Mouse (Mus musculus) stomach, embryonic 16.5 days (tissue): Measurements from ENCODE around the gene Nfkbib. TPM values are rescaled to one million over a fixed set of nuclear protein-coding genes. Genes with fewer than 3 reads are reported as not detected.

Source experiments
- ATAC-seq: fragments of 200-750 bp; cut with Nextera tagmentation; 2 replicates; pipeline ENCODE4 v1.8.0; 2017; ENCODE audit warnings: moderate number of reproducible peaks, moderate TSS enrichment; ENCODE audit not compliant: insufficient read depth, low FRiP score
- H3K27ac ChIP-seq: fragments of 300-500 bp; sonication (generic); 2 replicates; pipeline ENCODE4 v1.5.1; 2014; ENCODE audit warnings: low read length
- H3K27me3 ChIP-seq: fragments of 300-500 bp; sonication (generic); 2 replicates; pipeline ENCODE4 v1.6.1; 2014; ENCODE audit warnings: low read length, control low read depth, mixed read lengths; ENCODE audit not compliant: control insufficient read depth, insufficient read depth
- H3K36me3 ChIP-seq: fragments of 300-500 bp; sonication (generic); 2 replicates; pipeline ENCODE4 v1.6.1; 2014; ENCODE audit warnings: low read length; ENCODE audit not compliant: control insufficient read depth, insufficient read depth
- H3K4me1 ChIP-seq: fragments of 300-500 bp; sonication (generic); 2 replicates; pipeline ENCODE4 v1.6.1; 2014; ENCODE audit warnings: low read length, control low read depth, mixed read lengths; ENCODE audit not compliant: control insufficient read depth, insufficient read depth
- H3K4me2 ChIP-seq: fragments of 300-500 bp; sonication (generic); 2 replicates; pipeline ENCODE4 v1.6.1; 2014; ENCODE audit warnings: low read depth, low read length, mixed read lengths
- H3K4me3 ChIP-seq: fragments of 300-500 bp; sonication (generic); replicated peaks from 2 replicates; pipeline ENCODE4 v1.5.1; 2014; ENCODE audit warnings: mild to moderate bottlenecking, low read length
- H3K9ac ChIP-seq: fragments of 300-500 bp; sonication (generic); 2 replicates; pipeline ENCODE4 v1.6.1; 2014; ENCODE audit warnings: low read length
- H3K9me3 ChIP-seq: fragments of 300-500 bp; sonication (generic); replicated peaks from 2 replicates; pipeline ENCODE4 v1.6.1; 2016; ENCODE audit warnings: low read length, control low read depth; ENCODE audit not compliant: control insufficient read depth
- WGBS: fragments of 180-500 bp; shearing (Covaris S2); extraction: QIAGEN DNeasy Blood & Tissue Kit; methylation state at CpG from one replicate; pipeline ENCODE4 v1.1.7; 2014; 5-methylcytosine and 5-hydroxymethylcytosine counted together
- polyA plus RNA-seq: library from polyadenylated mRNA; unstranded; fragments of >200 nt; fragmentation: Nextera tagmentation; extraction: Ambion mirVana; gene quantifications from 2 replicates; pipeline ENCODE4 v1.2.1, GENCODE M21; 2015

The Nfkbib gene
- polyA plus RNA-seq, 1 experiment from 2014 or later, result 37.2 TPM

- no peaks in the 10 kb centered on the region for H3K9me3 ChIP-seq
- H3K36me3 ChIP-seq, result peaks cover 5% of the 10 kb centered on the region; the same call in 1 of the 2 replicates
- H3K27me3 ChIP-seq, result no peaks in the 10 kb centered on the region
- no peak overlapping the region for H3K9ac ChIP-seq
- H3K27ac ChIP-seq, result no peak overlapping the region
- ATAC-seq, result no peak
- H3K4me2 ChIP-seq, result peak overlapping the region; percentile 65
- peak overlapping the region; percentile 87; the same call in 1 of the 2 replicates for H3K4me3 ChIP-seq
- WGBS, result 74% methylated on average over 6 of the region's 6 CpGs
- peaks cover 16% of the 10 kb centered on the region for H3K4me1 ChIP-seq
Observed at GRCm38 (mm10) chr7:28765211-28765610, 2.1 kb downstream of the Nfkbib start.

DNA sequence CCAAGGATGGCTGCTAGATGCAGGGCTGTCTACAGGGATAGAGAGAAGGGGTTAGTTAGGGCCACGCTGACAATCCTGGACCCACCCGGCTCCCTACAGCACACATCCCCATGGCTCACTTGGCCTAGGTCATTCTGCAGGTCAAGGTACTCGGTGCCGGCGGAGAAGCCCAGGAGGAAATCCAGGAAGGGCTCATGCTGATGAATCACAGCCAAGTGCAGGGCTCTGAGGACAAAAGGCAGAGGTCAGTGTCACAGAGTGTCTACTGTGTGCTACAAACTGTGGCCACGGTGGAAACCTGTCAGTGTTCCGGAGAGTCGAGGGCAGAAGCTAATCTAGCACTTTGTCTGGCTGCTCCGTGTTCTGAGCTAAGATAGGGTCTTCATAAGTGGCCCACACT, 5.4 kb downstream of the Nfkbib start:
- H3K27me3 ChIP-seq, result no peaks in the 10 kb centered on the region
- no peak overlapping the region for H3K4me2 ChIP-seq
- no peak overlapping the region for H3K4me3 ChIP-seq
- ATAC-seq, result no peak
- H3K9me3 ChIP-seq, result no peaks in the 10 kb centered on the region
- 92% methylated on average over 9 of the region's 9 CpGs for WGBS
- H3K36me3 ChIP-seq, result peaks cover 17% of the 10 kb centered on the region
- H3K27ac ChIP-seq, result no peak overlapping the region
- peaks cover 7% of the 10 kb centered on the region for H3K4me1 ChIP-seq
- H3K9ac ChIP-seq, result no peak overlapping the region

DNA sequence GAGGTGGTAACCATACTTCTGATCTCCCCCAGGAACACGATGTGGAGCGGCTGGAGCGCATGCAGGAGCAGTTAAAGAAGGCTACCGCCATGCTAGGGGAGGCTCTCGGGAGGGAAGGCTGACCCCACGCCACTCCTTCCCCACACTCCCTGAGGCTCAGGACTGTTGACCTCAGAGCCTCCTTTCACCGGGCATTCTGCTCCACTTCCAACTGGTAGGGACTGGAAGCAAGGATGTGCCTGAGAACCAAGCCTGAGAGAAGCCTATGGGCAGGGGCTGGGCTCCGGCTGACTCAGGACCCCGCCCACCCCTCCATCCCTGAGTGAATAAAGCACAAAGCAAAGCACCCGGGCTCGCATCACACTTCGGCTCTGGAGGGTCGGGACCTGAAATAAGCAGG, 8.7 kb downstream of the Nfkbib start:
- Histone ChIP-seq H3K27ac (no peak overlapping the region), H3K9me3 (no peaks in the 10 kb centered on the region), H3K4me1 (peaks cover 5% of the 10 kb centered on the region), H3K9ac (no peak overlapping the region), H3K27me3 (peaks cover 6% of the 10 kb centered on the region; the same call in 1 of the 2 replicates), H3K36me3 (peaks cover 17% of the 10 kb centered on the region), H3K4me3 (no peak overlapping the region), H3K4me2 (no peak overlapping the region)
- WGBS, result 84% methylated on average over 13 of the region's 13 CpGs
- ATAC-seq, result no peak

- H3K27me3 ChIP-seq, result peaks cover 6% of the 10 kb centered on the region; the same call in 1 of the 2 replicates
- no peaks in the 10 kb centered on the region for H3K9me3 ChIP-seq
- H3K36me3 ChIP-seq, result peaks cover 13% of the 10 kb centered on the region
- peaks cover 5% of the 10 kb centered on the region for H3K4me1 ChIP-seq
- 0 out of 2 replicates have a peak within 1 kb of the TSS, but pooled peaks have one; percentile 9 for H3K4me2 ChIP-seq
- no peak within 1 kb of the TSS for H3K4me3 ChIP-seq
- no peak; the same call in 1 of the 2 replicates for ATAC-seq
- H3K9ac ChIP-seq, result no peak within 1 kb of the TSS
- WGBS, result 3% methylated on average over 16 of the region's 17 CpGs
- H3K27ac ChIP-seq, result no peak within 1 kb of the TSS
Observed at GRCm38 (mm10) chr7:28756079-28756478, 11.2 kb downstream of the Nfkbib start, which contains the start of gene Ccer2. Gene Ccer2, plus strand, starts transcription at chr7:28756174.

- H3K9me3 ChIP-seq, result no peaks in the 10 kb centered on the region
- H3K27me3 ChIP-seq, result no peaks in the 10 kb centered on the region
- H3K4me3 ChIP-seq, result no peak overlapping the region
- no peak overlapping the region for H3K4me2 ChIP-seq
- 90% methylated on average over 7 of the region's 7 CpGs for WGBS
- H3K27ac ChIP-seq, result no peak overlapping the region
- no peak for ATAC-seq
- no peaks in the 10 kb centered on the region for H3K4me1 ChIP-seq
- H3K9ac ChIP-seq, result no peak overlapping the region
- 0 out of 2 replicates have a peak, but pooled peaks cover 5% of the 10 kb centered on the region for H3K36me3 ChIP-seq
Observed at GRCm38 (mm10) chr7:28749935-28750334, 17.4 kb downstream of the Nfkbib start.

DNA sequence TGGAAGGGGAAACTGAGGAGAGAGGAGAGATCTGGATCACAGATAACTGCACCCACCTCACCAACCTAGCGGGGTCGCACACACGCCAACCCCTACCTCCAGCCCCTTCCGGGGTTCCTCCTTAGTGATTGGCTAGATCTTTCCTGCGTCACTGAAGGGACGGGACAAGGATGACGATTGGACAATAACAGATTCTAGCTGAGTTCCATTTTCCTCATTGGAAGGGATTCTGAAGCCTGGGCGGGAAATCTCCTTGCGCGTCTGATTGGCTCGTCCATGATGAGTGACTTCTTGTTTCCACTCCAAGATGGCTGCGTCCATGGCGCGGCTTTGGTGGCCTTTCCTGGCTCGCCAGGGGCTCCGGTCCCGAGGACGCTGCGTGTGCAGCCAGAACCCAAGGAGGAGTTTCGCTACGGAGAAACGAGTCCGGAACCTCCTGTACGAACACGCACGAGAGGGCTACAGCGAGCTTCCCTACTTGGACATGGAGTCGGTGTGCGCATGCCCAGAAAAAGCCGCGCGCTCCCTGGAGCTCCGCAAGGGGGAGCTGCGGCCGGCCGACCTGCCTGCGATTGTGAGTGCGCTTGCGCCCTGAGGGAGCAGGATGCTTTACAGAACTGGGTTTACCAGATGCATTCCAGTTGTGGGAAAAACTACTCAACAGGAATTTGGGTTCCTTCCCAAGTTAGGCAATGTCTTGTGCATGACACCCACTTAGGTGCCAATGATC, 25.4 kb downstream of the Nfkbib start, which contains the start of the genes Mrps12 and Sars2:
Gene Mrps12, minus strand, starts transcription at position 112 of the 730 bp plus-strand sequence.
Gene Sars2, plus strand, starts transcription at position 284 of the 730 bp plus-strand sequence.
- no peaks in the 10 kb centered on the region for H3K27me3 ChIP-seq
- H3K27ac ChIP-seq, result peak within 1 kb of the TSS; percentile 82
- peak; percentile 97 for ATAC-seq
- H3K4me3 ChIP-seq, result peak within 1 kb of the TSS; percentile 75
- 0% methylated on average over 39 of the region's 39 CpGs for WGBS
- peak within 1 kb of the TSS; percentile 79 for H3K4me2 ChIP-seq
- peaks cover 14% of the 10 kb centered on the region; the same call in 1 of the 2 replicates for H3K36me3 ChIP-seq
- no peaks in the 10 kb centered on the region for H3K9me3 ChIP-seq
- peaks cover 7% of the 10 kb centered on the region; the same call in 1 of the 2 replicates for H3K4me1 ChIP-seq
- peak within 1 kb of the TSS; percentile 86 for H3K9ac ChIP-seq

GRCm38 (mm10) chr7:28741368-28741708, 26.0 kb downstream of the Nfkbib start:
- H3K9ac ChIP-seq, result peak overlapping the region; percentile 79
- under 1% methylated on average over 13 of the region's 13 CpGs for WGBS
- peak overlapping the region; percentile 79 for H3K4me2 ChIP-seq
- peaks cover 14% of the 10 kb centered on the region; the same call in 1 of the 2 replicates for H3K36me3 ChIP-seq
- peak overlapping the region; percentile 46 for H3K27ac ChIP-seq
- H3K4me3 ChIP-seq, result peak overlapping the region; percentile 75
- ATAC-seq, result 0 out of 2 replicates have a peak, but pooled peaks have one; percentile 0
- no peaks in the 10 kb centered on the region for H3K27me3 ChIP-seq
- H3K9me3 ChIP-seq, result no peaks in the 10 kb centered on the region
- peaks cover 7% of the 10 kb centered on the region; the same call in 1 of the 2 replicates for H3K4me1 ChIP-seq

- peak overlapping the region; percentile 46; the same call in 1 of the 2 replicates for H3K27ac ChIP-seq
- H3K4me3 ChIP-seq, result peak overlapping the region; percentile 75
- peak overlapping the region; percentile 79 for H3K4me2 ChIP-seq
- ATAC-seq, result no peak
- 26% methylated on average over 9 of the region's 9 CpGs for WGBS
- H3K4me1 ChIP-seq, result peaks cover 7% of the 10 kb centered on the region; the same call in 1 of the 2 replicates
- peaks cover 14% of the 10 kb centered on the region; the same call in 1 of the 2 replicates for H3K36me3 ChIP-seq
- H3K9ac ChIP-seq, result peak overlapping the region; percentile 79
- no peaks in the 10 kb centered on the region for H3K27me3 ChIP-seq
- no peaks in the 10 kb centered on the region for H3K9me3 ChIP-seq
Observed at GRCm38 (mm10) chr7:28740949-28741348, 26.4 kb downstream of the Nfkbib start.

DNA sequence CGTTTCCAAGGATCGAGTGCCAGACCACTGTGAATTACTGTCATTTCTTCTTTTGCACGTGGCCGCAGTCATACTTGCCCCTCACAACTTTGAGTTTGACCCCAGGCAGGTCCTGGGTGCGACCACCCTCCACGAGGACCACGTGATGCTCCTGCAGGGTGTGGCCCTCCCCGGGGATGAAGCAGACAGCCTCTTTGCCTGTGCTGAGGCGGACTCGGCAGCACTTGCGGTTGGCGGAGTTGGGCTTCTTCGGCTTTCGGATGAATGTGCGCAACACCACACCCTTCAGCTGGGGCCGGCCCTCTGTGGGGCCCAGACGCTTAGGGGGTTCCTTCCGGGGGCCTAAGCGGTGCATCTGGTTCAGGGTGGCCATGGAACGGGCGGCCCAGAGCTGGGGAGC, 27.5 kb downstream of the Nfkbib start:
- Histone ChIP-seq H3K4me3 (no peak overlapping the region), H3K9ac (no peak overlapping the region), H3K4me2 (no peak overlapping the region), H3K27me3 (no peaks in the 10 kb centered on the region), H3K9me3 (no peaks in the 10 kb centered on the region), H3K4me1 (peaks cover 7% of the 10 kb centered on the region; the same call in 1 of the 2 replicates), H3K27ac (no peak overlapping the region), H3K36me3 (peaks cover 14% of the 10 kb centered on the region; the same call in 1 of the 2 replicates)
- no peak for ATAC-seq
- WGBS, result 94% methylated on average over 21 of the region's 21 CpGs
